Mouse (Mus musculus) frontal cortex, adult (tissue): ENCODE measurements at regions not wholly inside any gene's neighbourhood (a gene's known extent, or its start where the extent isn't known, plus 50 kb on each side); places are given as distances from the start of the nearest gene placed in this dataset.

Experiments
- ATAC-seq: cut with Nextera tagmentation; 2 replicates; pipeline ENCODE4 v1.9.2; 2017; ENCODE audit warnings: mild to moderate bottlenecking, moderate library complexity, mixed read lengths; ENCODE audit not compliant: low TSS enrichment

GRCm38 (mm10) chr10:104367219-104367618 lies 173.4 kb downstream of the Gm4340 start:
- ATAC-seq, result no peak

- no peak for ATAC-seq
Observed at GRCm38 (mm10) chr10:104374567-104374966, 180.7 kb downstream of the Gm4340 start.

- no peak for ATAC-seq
Observed at GRCm38 (mm10) chr10:104388254-104388653, 194.4 kb downstream of the Gm4340 start.

GRCm38 (mm10) chr10:104395711-104396110 lies 201.9 kb downstream of the Gm4340 start:
- ATAC-seq, result no peak

GRCm38 (mm10) chr10:104408751-104409150 lies 214.9 kb downstream of the Gm4340 start:
- ATAC-seq, result no peak

- no peak for ATAC-seq
Observed at GRCm38 (mm10) chr10:104422541-104422940, 228.7 kb downstream of the Gm4340 start.

- no peak for ATAC-seq
Observed at GRCm38 (mm10) chr10:104423161-104423560, 229.3 kb downstream of the Gm4340 start.

GRCm38 (mm10) chr10:104423761-104424160 lies 229.9 kb downstream of the Gm4340 start:
- no peak for ATAC-seq

GRCm38 (mm10) chr10:104444926-104445325 lies 251.1 kb downstream of the Gm4340 start:
- ATAC-seq, result peak; percentile 99

- peak; percentile 76 for ATAC-seq
Observed at GRCm38 (mm10) chr10:104455549-104456351, 261.9 kb downstream of the Gm4340 start.

GRCm38 (mm10) chr10:104456352-104456725 lies 262.5 kb downstream of the Gm4340 start:
- peak; percentile 17; the same call in 1 of the 2 replicates for ATAC-seq

- ATAC-seq, result no peak
Observed at GRCm38 (mm10) chr10:104486226-104486944, 292.5 kb downstream of the Gm4340 start.

- no peak for ATAC-seq
Observed at GRCm38 (mm10) chr10:104489301-104489700, 295.5 kb downstream of the Gm4340 start.

GRCm38 (mm10) chr10:104490943-104491631 lies 297.2 kb downstream of the Gm4340 start:
- ATAC-seq, result no peak
